Mouse (Mus musculus) right cerebral cortex, adult 18-20 months (tissue): ENCODE measurements around the gene Cyp2w1.
"Not testable (repeated sequence)": the region's sequence is repeated elsewhere in the genome, so short reads cannot be mapped to it uniquely, and the experiment has no call there.

Source experiments
- DNase-seq: peaks from one replicate; pipeline ENCODE4 v3.0.0; 2022; ENCODE audit warnings: mixed read lengths

Cyp2w1 gene

GRCm38 (mm10) chr5:139332590-139333272 lies 19.7 kb upstream of the Cyp2w1 start:
- DNase-seq, result no peak

DNA sequence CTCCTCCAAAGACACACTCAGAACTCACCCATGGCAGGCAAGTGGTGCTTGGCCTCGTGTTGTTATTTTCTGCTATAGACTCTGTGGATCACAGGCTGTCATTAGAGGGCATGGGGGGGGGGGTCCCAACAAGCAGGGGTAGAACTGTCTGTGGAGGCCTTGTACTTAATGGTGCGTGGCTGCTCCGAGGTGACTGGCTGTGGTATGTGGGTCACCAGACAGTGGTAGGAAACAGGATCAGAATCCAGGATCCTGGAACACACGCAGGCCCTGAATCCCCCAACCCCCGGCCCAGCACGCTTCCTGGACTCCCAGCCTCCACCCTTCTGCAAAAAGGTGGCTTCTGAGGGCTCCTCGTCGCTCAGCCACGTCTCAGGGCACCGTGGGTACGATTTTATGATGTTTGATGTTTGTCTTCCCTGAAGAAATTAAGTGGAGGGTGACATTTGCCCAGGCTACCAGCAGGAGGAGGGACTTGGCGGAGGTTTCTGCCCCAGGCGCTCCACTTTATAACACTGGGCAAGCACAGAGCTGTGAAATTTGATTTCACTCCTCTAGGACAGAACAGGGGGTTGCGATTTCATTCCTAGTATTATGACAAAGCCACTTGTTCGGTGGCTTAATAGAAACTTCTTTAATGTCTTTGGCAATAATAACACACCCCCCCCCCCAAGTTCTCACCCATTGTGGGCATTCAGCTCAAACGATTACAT lies 19.0 kb upstream of the Cyp2w1 start:
- DNase-seq, result no peak

GRCm38 (mm10) chr5:139334394-139334793 lies 18.0 kb upstream of the Cyp2w1 start:
- not testable (repeated sequence) for DNase-seq

- no peak for DNase-seq
These were observed 16.8 kb upstream of the Cyp2w1 start for GRCm38 (mm10) chr5:139335634-139336033.

DNA sequence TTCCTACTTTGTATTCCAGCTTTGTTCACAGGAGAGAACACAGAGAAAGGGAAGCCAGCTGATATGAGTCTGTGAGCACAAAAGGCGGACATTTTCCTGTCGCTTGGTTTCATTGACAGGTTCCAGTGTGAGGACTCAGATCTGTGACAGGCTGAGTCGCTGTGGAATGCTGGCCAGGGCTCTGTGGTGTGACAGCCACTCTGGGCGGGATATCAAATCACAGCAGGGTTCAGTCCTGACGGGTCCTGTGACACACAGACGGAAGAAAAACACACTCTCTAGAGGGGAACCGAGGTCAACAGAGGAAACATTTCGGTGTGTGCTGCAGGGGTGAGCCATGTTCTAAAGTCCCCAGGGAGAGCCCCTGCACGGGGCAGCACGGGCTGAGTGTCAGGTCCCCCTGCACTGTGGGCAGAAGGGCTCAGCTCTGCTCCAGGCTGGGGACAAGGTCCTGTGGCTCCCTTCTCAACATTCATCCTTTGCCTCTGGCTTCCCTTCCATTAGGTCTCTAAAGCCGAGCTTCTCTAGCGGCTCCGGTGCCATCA lies 14.5 kb upstream of the Cyp2w1 start:
- no peak for DNase-seq

- no peak for DNase-seq
These were observed 14.0 kb upstream of the Cyp2w1 start for GRCm38 (mm10) chr5:139338403-139338802.

GRCm38 (mm10) chr5:139338891-139339290 lies 13.5 kb upstream of the Cyp2w1 start:
- no peak for DNase-seq

- DNase-seq, result peak; percentile 62
These were observed 8.3 kb upstream of the Cyp2w1 start for GRCm38 (mm10) chr5:139344021-139344686.

DNA sequence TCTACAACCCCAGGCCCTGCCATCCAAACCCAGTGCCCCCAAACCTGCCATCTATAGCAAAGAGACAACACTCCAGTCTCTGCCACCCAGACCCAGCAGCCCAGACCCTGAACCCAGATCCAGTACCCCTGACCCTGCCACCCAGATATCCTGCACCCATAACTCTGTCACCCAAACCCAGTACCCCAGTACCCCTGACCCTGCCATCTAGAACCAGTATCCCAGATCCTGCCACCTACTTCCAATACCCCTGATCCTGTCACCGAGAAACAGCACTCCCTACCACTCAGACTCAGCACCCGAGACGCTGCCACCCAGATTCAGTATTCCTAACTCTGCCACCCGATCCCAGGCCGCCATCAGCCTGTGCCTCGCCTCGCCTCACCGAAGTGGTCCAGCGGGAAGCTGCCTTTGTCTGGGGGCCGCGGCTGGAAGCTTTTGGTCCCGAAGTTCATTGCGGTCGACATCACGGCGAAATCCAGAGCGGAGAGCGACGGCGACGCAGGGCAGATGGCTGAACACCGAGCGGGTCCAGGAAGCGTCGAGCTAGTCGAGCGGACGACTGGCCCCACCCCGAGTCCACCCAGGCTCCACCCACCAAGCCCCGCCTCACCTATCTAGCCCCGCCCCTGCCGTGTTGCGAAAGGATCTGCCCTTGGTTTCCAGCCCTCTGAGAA lies 7.6 kb upstream of the Cyp2w1 start:
- DNase-seq, result peak; percentile 93

DNA sequence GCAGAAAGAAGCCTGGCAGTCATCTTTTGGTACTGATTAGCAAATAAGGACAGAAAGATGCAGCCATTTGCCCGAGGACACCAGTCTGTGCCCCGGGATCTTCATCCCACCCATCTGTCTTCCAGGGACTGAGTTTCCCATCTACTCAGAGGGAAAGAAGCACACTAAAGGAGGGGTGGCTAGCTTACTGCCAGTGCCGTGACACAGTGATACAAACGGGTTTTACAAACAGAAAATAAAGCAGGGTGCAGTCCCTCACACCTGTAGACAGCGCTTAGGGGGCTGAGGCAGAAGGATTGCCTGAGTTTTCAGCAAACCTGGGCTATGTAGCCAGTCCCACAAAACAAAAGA lies 7.1 kb upstream of the Cyp2w1 start:
- no peak for DNase-seq

- no peak for DNase-seq
These were observed 5.2 kb upstream of the Cyp2w1 start for GRCm38 (mm10) chr5:139347225-139347624.

- DNase-seq, result no peak
These were observed 2.7 kb upstream of the Cyp2w1 start for GRCm38 (mm10) chr5:139349713-139350112.

- DNase-seq, result no peak
These were observed 1.3 kb upstream of the Cyp2w1 start, which contains the start of gene Cox19 for GRCm38 (mm10) chr5:139351134-139351533. Gene Cox19 (minus strand): TSS chr5:139351418.

DNA sequence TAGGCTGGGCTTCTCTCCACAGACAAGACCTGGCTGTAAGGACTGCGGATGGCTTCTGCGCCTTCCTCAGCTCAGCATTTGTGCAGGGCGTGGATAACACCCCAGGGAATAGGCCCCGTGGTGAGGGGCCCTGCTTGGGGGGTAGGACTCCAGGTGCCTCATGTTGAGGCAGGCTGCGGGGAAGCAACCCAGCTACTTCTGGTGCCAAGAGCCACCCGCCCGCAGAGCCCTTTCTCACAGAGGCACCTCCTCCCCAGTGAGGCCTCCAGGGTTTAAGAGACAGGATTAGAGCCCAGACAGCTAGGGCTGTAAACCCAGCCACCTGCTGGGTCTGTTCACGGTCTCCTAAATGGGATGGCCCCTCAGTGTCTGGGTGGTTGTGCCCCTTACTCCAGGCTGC lies 789 bp upstream of the Cyp2w1 start:
- DNase-seq, result no peak

DNA sequence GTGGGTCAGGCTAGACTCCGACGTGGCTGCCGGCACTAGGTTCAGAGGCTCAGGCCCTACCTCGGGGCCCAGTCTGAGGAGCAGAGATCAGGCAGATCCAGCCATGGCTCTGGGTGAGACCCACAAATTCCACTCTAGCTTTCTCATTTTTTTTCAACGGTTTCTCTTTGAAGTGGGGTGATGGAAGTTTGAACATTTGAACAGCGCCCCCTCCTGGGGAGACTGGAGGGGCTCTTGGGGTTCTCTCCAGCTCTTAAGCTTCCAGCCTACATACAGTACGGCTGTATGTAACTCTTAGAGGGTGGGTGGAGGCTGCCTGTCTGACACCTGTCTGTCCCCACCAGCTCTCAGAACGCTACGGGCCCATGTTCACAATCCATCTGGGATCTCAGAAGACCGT lies 1.1 kb downstream of the Cyp2w1 start:
- no peak for DNase-seq

DNA sequence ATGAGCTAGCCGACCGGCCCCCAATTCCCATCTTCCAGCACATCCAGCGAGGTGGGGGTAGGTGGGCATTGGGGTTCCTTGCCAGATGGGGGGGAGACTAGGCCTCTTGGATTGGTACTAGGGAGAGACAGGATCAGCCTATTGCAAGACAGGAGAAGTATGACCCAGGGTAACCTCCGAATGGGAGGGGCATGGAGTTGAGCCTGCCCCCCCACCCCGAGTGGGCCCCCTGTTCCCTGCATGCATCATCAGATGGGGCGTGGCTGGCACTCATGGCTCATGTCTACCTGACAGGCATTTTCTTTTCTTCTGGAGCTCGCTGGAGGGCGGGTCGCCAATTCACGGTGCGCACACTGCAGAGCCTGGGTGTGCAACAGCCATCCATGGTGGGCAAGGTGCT lies 1.5 kb downstream of the Cyp2w1 start:
- DNase-seq, result no peak

GRCm38 (mm10) chr5:139355235-139355772 lies 2.9 kb downstream of the Cyp2w1 start:
- DNase-seq, result peak; percentile 75

DNA sequence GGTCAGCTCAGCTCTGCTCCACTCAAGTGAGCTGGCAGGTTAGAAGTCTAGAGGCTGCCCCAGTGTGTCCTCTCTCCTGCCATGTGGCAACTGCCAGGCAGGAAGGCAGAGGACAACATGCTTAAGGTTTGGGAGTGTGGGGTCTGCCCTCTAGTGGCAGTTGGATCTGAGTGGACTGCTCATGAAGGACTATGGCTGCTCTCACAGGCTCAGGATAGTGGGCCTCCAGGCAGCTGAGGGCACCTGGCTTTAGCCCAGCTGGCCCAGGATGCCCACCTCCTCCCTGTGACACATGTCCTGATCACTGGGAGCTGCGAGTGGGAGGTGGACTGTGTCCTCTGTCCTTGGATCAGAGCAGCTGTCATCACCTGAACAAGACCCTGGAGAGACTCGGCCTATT lies 6.2 kb downstream of the Cyp2w1 start:
- DNase-seq, result peak; percentile 44

GRCm38 (mm10) chr5:139359244-139359643 lies 6.8 kb downstream of the Cyp2w1 start:
- DNase-seq, result no peak

GRCm38 (mm10) chr5:139363858-139364257 lies 11.4 kb downstream of the Cyp2w1 start:
- no peak for DNase-seq

DNA sequence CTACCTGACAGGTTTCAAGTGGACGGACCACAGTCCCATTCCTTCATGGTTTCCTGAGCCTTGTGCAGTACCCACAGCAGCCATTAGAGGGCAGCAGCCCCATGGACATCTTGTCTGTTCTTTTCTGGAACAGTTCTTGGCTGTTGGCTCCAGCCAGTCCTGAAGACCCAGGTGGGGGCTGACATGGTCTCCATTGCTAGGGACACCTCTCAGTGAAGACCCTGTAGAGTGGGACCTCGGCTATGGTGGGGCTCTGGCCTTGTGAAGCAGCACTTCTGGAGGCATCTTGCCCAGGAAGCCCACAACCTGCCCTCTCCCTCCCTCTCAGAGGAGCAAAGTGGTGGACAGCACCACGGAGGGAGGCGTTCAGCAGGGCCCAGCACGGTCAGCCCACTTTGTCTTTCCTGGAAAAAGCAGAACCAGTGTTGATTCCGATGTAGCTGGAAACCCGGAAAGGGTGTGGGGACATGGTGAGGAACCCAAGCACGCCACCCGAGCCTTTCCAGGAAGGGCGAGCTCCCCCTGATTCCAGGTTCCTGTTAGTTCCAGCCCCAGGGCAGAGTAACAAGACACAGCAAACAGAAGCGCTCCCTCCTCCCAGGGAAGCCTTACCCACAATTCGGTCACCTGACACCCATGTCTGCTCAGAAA lies 12.0 kb downstream of the Cyp2w1 start:
- DNase-seq, result peak; percentile 83

DNA sequence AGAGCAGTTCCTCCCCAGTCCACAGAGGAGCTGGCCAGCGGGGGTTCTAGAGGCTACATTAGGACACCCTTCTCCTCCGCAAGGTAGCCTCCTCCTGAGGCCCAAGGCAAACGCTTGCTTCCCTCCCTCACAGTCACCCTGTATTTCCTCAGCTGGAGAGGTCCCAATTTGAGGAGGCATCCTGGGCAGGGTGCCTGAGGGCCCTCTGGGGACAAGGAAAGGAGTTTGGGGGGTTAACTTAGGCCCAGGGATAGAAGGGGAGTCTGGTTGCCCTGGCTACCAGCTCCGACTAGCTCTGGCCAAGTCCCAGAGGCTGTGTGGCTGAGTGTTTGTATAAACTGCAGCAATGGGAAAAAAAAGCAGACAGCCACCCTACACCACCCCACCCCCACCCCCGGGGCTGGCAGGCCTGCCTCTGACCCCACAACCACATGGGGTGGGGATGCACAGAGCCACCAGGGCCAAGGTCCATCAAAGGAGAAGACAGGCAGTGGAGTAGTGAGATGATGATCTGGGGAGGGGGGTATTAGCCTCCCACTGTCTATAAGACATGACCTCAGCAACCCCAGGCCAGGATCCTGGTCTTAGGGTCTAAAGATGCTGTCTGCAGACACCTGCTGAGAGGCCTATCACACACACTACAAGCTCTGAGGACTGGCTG lies 12.6 kb downstream of the Cyp2w1 start:
- DNase-seq, result no peak
